7 mouse cellular contexts compared by ENCODE assay signal in genomic region chr2:29054545-29054935, GRCm38 (mm10). TPM values are rescaled to one million over a fixed set of nuclear protein-coding genes. Genes with fewer than 3 reads are reported as not detected.
DNase-seq lines count a peak whose midpoint lies in the region; ATAC-seq and TF ChIP-seq lines count a peak whose summit lies in the region.

No protein-coding gene starts in this region.

- H3K36me3 ChIP-seq in lung, embryonic 15.5 days, result no peaks in the 10 kb centered on the region
- H3K36me3 ChIP-seq in erythroblast, embryonic 14.5 days (ENCODE audit: control insufficient read depth), result no peaks in the 10 kb centered on the region
- H3K36me3 ChIP-seq in limb, embryonic 12.5 days, result no peaks in the 10 kb centered on the region

- H3K4me1 ChIP-seq in lung, embryonic 15.5 days, result peaks cover 11% of the 10 kb centered on the region
- peaks cover 15% of the 10 kb centered on the region for H3K4me1 ChIP-seq in erythroblast, embryonic 14.5 days (ENCODE audit: control insufficient read depth)
- H3K4me1 ChIP-seq in limb, embryonic 12.5 days (replicated peaks), result peaks cover 17% of the 10 kb centered on the region
- peaks cover 8% of the 10 kb centered on the region; the same call in 1 of the 2 replicates for H3K4me1 ChIP-seq in olfactory bulb, adult 2 months (ENCODE audit: control insufficient read depth, insufficient read depth, low read length)

- TF ChIP-seq CTCF in olfactory bulb, adult 2 months (IDR thresholded peaks at IDR 0.05; ENCODE audit: insufficient read depth, low read depth, low read length), result no peak

- peaks cover 20% of the 10 kb centered on the region for H3K27me3 ChIP-seq in lung, embryonic 15.5 days
- peaks cover 53% of the 10 kb centered on the region for H3K27me3 ChIP-seq in erythroblast, embryonic 14.5 days (ENCODE audit: control insufficient read depth)
- peaks cover 58% of the 10 kb centered on the region for H3K27me3 ChIP-seq in limb, embryonic 12.5 days

- DNase-seq in lung, adult 18-20 months, result no peak
- no peak for DNase-seq in layer of hippocampus, adult 9-10 months (ENCODE audit: low spot score)
- DNase-seq in spleen, adult 18-20 months, result no peak

- ATAC-seq in lung, embryonic 15.5 days (ENCODE audit: borderline replicate concordance, extremely low read depth, low FRiP score, low TSS enrichment), result peak; percentile 40; the same call in 1 of the 2 replicates
- 0 out of 2 replicates have a peak, but pooled peaks have one; percentile 11 for ATAC-seq in limb, embryonic 12.5 days (ENCODE audit: insufficient number of reproducible peaks, insufficient read depth, low FRiP score, low TSS enrichment, low read depth)

- no peak overlapping the region for H3K27ac ChIP-seq in lung, embryonic 15.5 days
- H3K27ac ChIP-seq in limb, embryonic 12.5 days, result no peak overlapping the region
- H3K27ac ChIP-seq in olfactory bulb, adult 2 months (ENCODE audit: insufficient read depth, low read depth, low read length), result no peak overlapping the region

- H3K4me3 ChIP-seq in lung, embryonic 15.5 days, result peak overlapping the region; percentile 53
- H3K4me3 ChIP-seq in erythroblast, embryonic 14.5 days (replicated peaks), result peak overlapping the region; percentile 54
- peak overlapping the region; percentile 52 for H3K4me3 ChIP-seq in limb, embryonic 12.5 days (replicated peaks)
- H3K4me3 ChIP-seq in olfactory bulb, adult 2 months (ENCODE audit: insufficient read depth, low read depth, low read length), result peak overlapping the region; percentile 57

- no peak for TF ChIP-seq POLR2A in olfactory bulb, adult 2 months (IDR thresholded peaks at IDR 0.05; ENCODE audit: insufficient read depth, low read depth, low read length)

- WGBS in lung, embryonic 15.5 days, result 2% methylated on average over 30 of the region's 30 CpGs
- WGBS in limb, embryonic 12.5 days, result 3% methylated on average over 30 of the region's 30 CpGs
- WGBS in olfactory bulb, adult 2 months, result 2% methylated on average over 30 of the region's 30 CpGs

- peak overlapping the region; percentile 60 for H3K9ac ChIP-seq in lung, embryonic 15.5 days
- H3K9ac ChIP-seq in limb, embryonic 12.5 days (replicated peaks), result peak overlapping the region; percentile 66

- no peaks in the 10 kb centered on the region for H3K9me3 ChIP-seq in lung, embryonic 15.5 days
- peaks cover 2% of the 10 kb centered on the region; the same call in 1 of the 2 replicates for H3K9me3 ChIP-seq in erythroblast, embryonic 14.5 days (ENCODE audit: control insufficient read depth, low read length)
- no peaks in the 10 kb centered on the region for H3K9me3 ChIP-seq in limb, embryonic 12.5 days

- peak overlapping the region; percentile 89 for H3K4me2 ChIP-seq in lung, embryonic 15.5 days
- H3K4me2 ChIP-seq in limb, embryonic 12.5 days, result peak overlapping the region; percentile 82

RNA-seq across cellular contexts. Expression of gene Cfap77, which starts 0.3 kb away (rescaled TPM):
- polyA plus RNA-seq in lung, embryonic 15.5 days (2015; fragmentation: Nextera tagmentation; extraction: Ambion mirVana), result 0.33 and 0.57 TPM in 2 replicates
- polyA plus RNA-seq in erythroblast, embryonic 14.5 days (2012), result not detected in 2 replicates
- 0.41 and 0.46 TPM in 2 replicates for polyA plus RNA-seq in limb, embryonic 12.5 days (2016; fragmentation: Nextera tagmentation; extraction: Ambion mirVana)
- not detected in 2 replicates for polyA plus RNA-seq in olfactory bulb, adult 2 months (2012; ENCODE audit: insufficient read depth, insufficient read length, low replicate concordance, missing spikeins)

RNA-seq across cellular contexts. Expression of gene Ttf1, which starts 5.5 kb away (rescaled TPM):
- 9.0 and 11.3 TPM in 2 replicates for polyA plus RNA-seq in lung, embryonic 15.5 days (2015; fragmentation: Nextera tagmentation; extraction: Ambion mirVana)
- 0.28 and 0.34 TPM in 2 replicates for polyA plus RNA-seq in erythroblast, embryonic 14.5 days (2012)
- 12.9 and 13.7 TPM in 2 replicates for polyA plus RNA-seq in limb, embryonic 12.5 days (2016; fragmentation: Nextera tagmentation; extraction: Ambion mirVana)
- not detected in 2 replicates for polyA plus RNA-seq in olfactory bulb, adult 2 months (2012; ENCODE audit: insufficient read depth, insufficient read length, low replicate concordance, missing spikeins)
